Mouse (Mus musculus) kidney, adult 2 months (tissue): ENCODE results near the gene Vwa7.

ENCODE experiments used
- CTCF ChIP-seq: fragments of 200-500 bp; conservative IDR thresholded peaks from 2 replicates; pipeline ENCODE4 v1.5.1; 2011; ENCODE audit warnings: low read depth, mild to moderate bottlenecking, control low read depth, low read length, moderate library complexity, mixed read lengths; ENCODE audit not compliant: insufficient read depth, insufficient read length
- POLR2A ChIP-seq: fragments of 200-500 bp; IDR thresholded peaks from one replicate; pipeline ENCODE4 v1.6.1; 2011; ENCODE audit warnings: low read depth, low read length, control low read depth

DNA sequence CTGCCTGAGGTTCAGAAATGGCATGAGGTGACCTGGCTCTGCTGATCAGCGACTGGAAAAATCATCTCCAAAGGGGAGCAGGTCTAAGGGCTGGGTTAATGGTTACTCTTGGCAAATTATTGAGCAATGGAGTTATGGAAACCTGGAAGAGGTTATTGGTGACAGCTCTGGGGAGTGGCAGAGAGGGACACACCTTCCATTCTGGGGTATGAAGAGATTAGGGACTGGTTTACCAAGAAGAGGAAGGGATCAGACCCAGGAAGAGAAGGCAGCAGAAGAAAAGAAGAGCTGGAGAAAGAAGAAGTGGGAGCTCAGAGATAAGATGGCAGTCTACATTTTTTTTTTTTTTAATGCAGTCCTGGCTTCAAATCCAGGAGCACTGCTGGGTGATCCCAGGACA lies 31.3 kb downstream of the Vwa7 start:
- TF ChIP-seq POLR2A = no peak
- TF ChIP-seq CTCF = no peak
